Mouse (Mus musculus): ENCODE data around the gene Dars2. TPM values are rescaled to one million over a fixed set of nuclear protein-coding genes. Genes with fewer than 3 reads are reported as not detected.

Gene Dars2
- polyA plus RNA-seq, 1 experiment from 2014 or later = 35.7 TPM

GRCm38 (mm10) chr1:161040855-161041254 is 29.6 kb downstream of the Dars2 start:
- Histone ChIP-seq H3K4me1 (peaks cover 10% of the 10 kb centered on the region), H3K9ac (no peak overlapping the region), H3K4me2 (no peak overlapping the region), H3K27ac (peak overlapping the region; percentile 64), H3K4me3 (replicated peaks) (no peak overlapping the region), H3K9me3 (replicated peaks) (no peaks in the 10 kb centered on the region), H3K36me3 (peaks cover 55% of the 10 kb centered on the region), H3K27me3 (no peaks in the 10 kb centered on the region)
- no peak for ATAC-seq (replicated peaks; ENCODE audit: low FRiP score)

- 50% methylated on average over 1 of the region's 1 CpGs for WGBS
Observed at GRCm38 (mm10) chr1:161040426-161040770, 30.1 kb downstream of the Dars2 start.

GRCm38 (mm10) chr1:161039741-161040425 is 30.6 kb downstream of the Dars2 start:
- no peak overlapping the region for H3K4me3 ChIP-seq (replicated peaks)
- H3K36me3 ChIP-seq = peaks cover 46% of the 10 kb centered on the region
- H3K27me3 ChIP-seq = no peaks in the 10 kb centered on the region
- peak; percentile 66 for ATAC-seq (replicated peaks; ENCODE audit: low FRiP score)
- H3K9ac ChIP-seq = no peak overlapping the region
- WGBS = 7% methylated on average over 3 of the region's 3 CpGs
- H3K4me2 ChIP-seq = no peak overlapping the region
- H3K27ac ChIP-seq = peak overlapping the region; percentile 64
- H3K9me3 ChIP-seq (replicated peaks) = no peaks in the 10 kb centered on the region
- peaks cover 10% of the 10 kb centered on the region for H3K4me1 ChIP-seq

More at GRCm38 (mm10) chr1:161040426-161040770, 30.1 kb downstream of the Dars2 start:
- Histone ChIP-seq H3K36me3 (peaks cover 51% of the 10 kb centered on the region), H3K9me3 (replicated peaks) (no peaks in the 10 kb centered on the region), H3K4me2 (no peak overlapping the region), H3K9ac (no peak overlapping the region), H3K27ac (peak overlapping the region; percentile 64), H3K4me1 (peaks cover 10% of the 10 kb centered on the region), H3K27me3 (no peaks in the 10 kb centered on the region), H3K4me3 (replicated peaks) (no peak overlapping the region)
- no peak for ATAC-seq (replicated peaks; ENCODE audit: low FRiP score)

- Histone ChIP-seq H3K27ac (peak overlapping the region; percentile 64), H3K4me1 (peaks cover 10% of the 10 kb centered on the region)
- ATAC-seq (replicated peaks; ENCODE audit: low FRiP score) = no peak
Observed at GRCm38 (mm10) chr1:161038968-161039721, 31.3 kb downstream of the Dars2 start.

GRCm38 (mm10) chr1:161038004-161038403 is 32.5 kb downstream of the Dars2 start:
- Histone ChIP-seq H3K9ac (no peak overlapping the region), H3K27me3 (no peaks in the 10 kb centered on the region), H3K36me3 (peaks cover 39% of the 10 kb centered on the region), H3K9me3 (replicated peaks) (no peaks in the 10 kb centered on the region), H3K27ac (0 out of 2 replicates have a peak overlapping the region, but pooled peaks have one; percentile 14), H3K4me2 (peak overlapping the region; percentile 63), H3K4me1 (peaks cover 16% of the 10 kb centered on the region), H3K4me3 (replicated peaks) (peak overlapping the region; percentile 88)
- no peak for ATAC-seq (replicated peaks; ENCODE audit: low FRiP score)
- WGBS = 30% methylated on average over 3 of the region's 3 CpGs

More at GRCm38 (mm10) chr1:161038968-161039721, 31.3 kb downstream of the Dars2 start:
- no peak overlapping the region for H3K4me2 ChIP-seq
- H3K9me3 ChIP-seq (replicated peaks) = no peaks in the 10 kb centered on the region
- WGBS = 11% methylated on average over 3 of the region's 3 CpGs
- H3K4me3 ChIP-seq (replicated peaks) = no peak overlapping the region
- H3K9ac ChIP-seq = no peak overlapping the region
- H3K27me3 ChIP-seq = no peaks in the 10 kb centered on the region
- peaks cover 39% of the 10 kb centered on the region for H3K36me3 ChIP-seq

- H3K4me2 ChIP-seq = peak overlapping the region; percentile 63
- WGBS = 16% methylated on average over 3 of the region's 3 CpGs
- H3K9me3 ChIP-seq (replicated peaks) = no peaks in the 10 kb centered on the region
- H3K36me3 ChIP-seq = peaks cover 40% of the 10 kb centered on the region
- peak overlapping the region; percentile 50 for H3K9ac ChIP-seq
- peaks cover 16% of the 10 kb centered on the region for H3K4me1 ChIP-seq
- no peaks in the 10 kb centered on the region for H3K27me3 ChIP-seq
- peak overlapping the region; percentile 70 for H3K27ac ChIP-seq
- peak overlapping the region; percentile 88 for H3K4me3 ChIP-seq (replicated peaks)
- no peak for ATAC-seq (replicated peaks; ENCODE audit: low FRiP score)
Observed at GRCm38 (mm10) chr1:161037599-161037998, 32.9 kb downstream of the Dars2 start.

- peak overlapping the region; percentile 95 for H3K27ac ChIP-seq
- ATAC-seq (replicated peaks; ENCODE audit: low FRiP score) = no peak
- H3K9ac ChIP-seq = peak overlapping the region; percentile 82
- peaks cover 16% of the 10 kb centered on the region for H3K4me1 ChIP-seq
- no peaks in the 10 kb centered on the region for H3K27me3 ChIP-seq
- peaks cover 46% of the 10 kb centered on the region for H3K36me3 ChIP-seq
- peak overlapping the region; percentile 63 for H3K4me2 ChIP-seq
- peak overlapping the region; percentile 88 for H3K4me3 ChIP-seq (replicated peaks)
- no peaks in the 10 kb centered on the region for H3K9me3 ChIP-seq (replicated peaks)
- WGBS = 0% methylated on average over 1 of the region's 1 CpGs
Observed at GRCm38 (mm10) chr1:161037026-161037425, 33.4 kb downstream of the Dars2 start.

- no peaks in the 10 kb centered on the region for H3K9me3 ChIP-seq (replicated peaks)
- no peak for ATAC-seq (replicated peaks; ENCODE audit: low FRiP score)
- peak overlapping the region; percentile 63 for H3K4me2 ChIP-seq
- H3K36me3 ChIP-seq = peaks cover 52% of the 10 kb centered on the region
- WGBS = 1% methylated on average over 5 of the region's 5 CpGs
- peak overlapping the region; percentile 95 for H3K27ac ChIP-seq
- H3K27me3 ChIP-seq = no peaks in the 10 kb centered on the region
- H3K9ac ChIP-seq = peak overlapping the region; percentile 82
- peak overlapping the region; percentile 88 for H3K4me3 ChIP-seq (replicated peaks)
- H3K4me1 ChIP-seq = peaks cover 16% of the 10 kb centered on the region
Observed at GRCm38 (mm10) chr1:161036411-161036841, 34.0 kb downstream of the Dars2 start.

GRCm38 (mm10) chr1:161035786-161036404 is 34.6 kb downstream of the Dars2 start:
- Histone ChIP-seq H3K9me3 (replicated peaks) (no peaks in the 10 kb centered on the region), H3K4me1 (peaks cover 16% of the 10 kb centered on the region), H3K4me2 (peak overlapping the region; percentile 63), H3K27ac (peak overlapping the region; percentile 95), H3K36me3 (peaks cover 57% of the 10 kb centered on the region), H3K9ac (peak overlapping the region; percentile 82), H3K4me3 (replicated peaks) (peak overlapping the region; percentile 88), H3K27me3 (no peaks in the 10 kb centered on the region)
- no peak for ATAC-seq (replicated peaks; ENCODE audit: low FRiP score)
- 0% methylated on average over 6 of the region's 6 CpGs for WGBS

GRCm38 (mm10) chr1:161035281-161035785 is 35.1 kb downstream of the Dars2 start:
- Histone ChIP-seq H3K9ac (peak overlapping the region; percentile 82), H3K27ac (peak overlapping the region; percentile 95), H3K4me2 (peak overlapping the region; percentile 63), H3K27me3 (no peaks in the 10 kb centered on the region), H3K36me3 (peaks cover 61% of the 10 kb centered on the region), H3K4me1 (peaks cover 16% of the 10 kb centered on the region), H3K4me3 (replicated peaks) (peak overlapping the region; percentile 88), H3K9me3 (replicated peaks) (no peaks in the 10 kb centered on the region)
- ATAC-seq (replicated peaks; ENCODE audit: low FRiP score) = peak; percentile 15
- under 1% methylated on average over 14 of the region's 14 CpGs for WGBS

- peak within 1 kb of the TSS; percentile 82 for H3K9ac ChIP-seq
- H3K27ac ChIP-seq = peak within 1 kb of the TSS; percentile 95
- no peaks in the 10 kb centered on the region for H3K27me3 ChIP-seq
- peaks cover 16% of the 10 kb centered on the region for H3K4me1 ChIP-seq
- WGBS = 1% methylated on average over 70 of the region's 76 CpGs
- peak; percentile 92 for ATAC-seq (replicated peaks; ENCODE audit: low FRiP score)
- H3K9me3 ChIP-seq (replicated peaks) = no peaks in the 10 kb centered on the region
- H3K4me3 ChIP-seq (replicated peaks) = peak within 1 kb of the TSS; percentile 88
- peaks cover 64% of the 10 kb centered on the region for H3K36me3 ChIP-seq
- H3K4me2 ChIP-seq = peak within 1 kb of the TSS; percentile 63
Observed at GRCm38 (mm10) chr1:161034435-161035280, 35.8 kb downstream of the Dars2 start, which contains the start of gene Zbtb37. TSS of gene Zbtb37 (minus strand) at chr1:161034849.
